Mouse (Mus musculus) spleen, adult 10 weeks (tissue): Measurements from ENCODE around the gene Sdhd. TPM values are rescaled to one million over a fixed set of nuclear protein-coding genes. Genes with fewer than 3 reads are reported as not detected.

Experiments
- polyA plus RNA-seq: library from polyadenylated mRNA; stranded (reverse); fragments of 350-450 nt; fragmentation: Illumina TruSeq; extraction: RNeasy Lipid Tissue Mini Kit (QIAGEN cat#74804); gene quantifications from one replicate; pipeline ENCODE4 v1.2.3, GENCODE M21; 2015; ENCODE audit warnings: low replicate concordance; ENCODE audit not compliant: insufficient read depth

The Sdhd gene
- polyA plus RNA-seq = 117 TPM

DNA sequence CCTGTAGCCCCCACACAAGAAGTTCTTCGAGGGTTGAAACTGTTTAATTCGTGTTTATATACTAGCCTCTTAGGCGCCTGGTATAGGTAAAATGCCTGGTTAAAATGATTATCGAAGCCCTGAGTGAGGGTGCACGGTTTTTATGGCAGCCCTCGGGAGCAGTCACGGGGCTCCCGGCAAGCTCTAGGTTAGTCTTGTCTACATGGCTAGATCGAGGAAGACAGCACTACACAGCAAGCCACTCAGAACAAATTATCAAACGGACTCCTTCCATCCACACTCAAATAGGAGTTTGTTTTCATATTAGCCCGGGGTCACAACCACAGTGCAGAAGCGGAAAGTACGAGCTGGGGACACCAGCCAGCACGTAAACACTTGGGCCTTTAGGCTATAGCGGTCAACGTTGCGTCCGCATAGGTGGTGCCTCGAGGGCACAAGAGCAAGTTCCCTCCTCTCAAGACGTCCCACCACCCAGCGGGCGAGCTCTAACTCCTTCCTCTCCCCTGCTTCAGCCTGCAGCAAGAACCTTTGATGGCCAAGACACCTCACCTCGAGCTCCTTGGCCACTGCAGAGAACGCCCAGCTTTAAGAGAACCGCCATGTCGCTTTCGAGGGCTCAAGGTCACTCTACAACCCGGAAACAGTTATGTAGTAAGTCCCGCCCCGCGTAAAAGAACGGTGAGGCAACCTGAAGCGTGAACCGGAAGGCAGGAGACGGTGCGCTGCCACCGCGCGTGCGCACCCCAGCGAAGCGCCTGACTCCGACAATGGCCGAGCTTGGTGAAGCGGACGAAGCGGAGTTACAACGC lies at the start of gene Sdhd, which contains the start of gene Timm8b:
Gene Sdhd, minus strand, starts transcription at position 624 of the 809 bp plus-strand sequence.
Gene Timm8b, plus strand, starts transcription at position 722 of the 809 bp plus-strand sequence.

DNA sequence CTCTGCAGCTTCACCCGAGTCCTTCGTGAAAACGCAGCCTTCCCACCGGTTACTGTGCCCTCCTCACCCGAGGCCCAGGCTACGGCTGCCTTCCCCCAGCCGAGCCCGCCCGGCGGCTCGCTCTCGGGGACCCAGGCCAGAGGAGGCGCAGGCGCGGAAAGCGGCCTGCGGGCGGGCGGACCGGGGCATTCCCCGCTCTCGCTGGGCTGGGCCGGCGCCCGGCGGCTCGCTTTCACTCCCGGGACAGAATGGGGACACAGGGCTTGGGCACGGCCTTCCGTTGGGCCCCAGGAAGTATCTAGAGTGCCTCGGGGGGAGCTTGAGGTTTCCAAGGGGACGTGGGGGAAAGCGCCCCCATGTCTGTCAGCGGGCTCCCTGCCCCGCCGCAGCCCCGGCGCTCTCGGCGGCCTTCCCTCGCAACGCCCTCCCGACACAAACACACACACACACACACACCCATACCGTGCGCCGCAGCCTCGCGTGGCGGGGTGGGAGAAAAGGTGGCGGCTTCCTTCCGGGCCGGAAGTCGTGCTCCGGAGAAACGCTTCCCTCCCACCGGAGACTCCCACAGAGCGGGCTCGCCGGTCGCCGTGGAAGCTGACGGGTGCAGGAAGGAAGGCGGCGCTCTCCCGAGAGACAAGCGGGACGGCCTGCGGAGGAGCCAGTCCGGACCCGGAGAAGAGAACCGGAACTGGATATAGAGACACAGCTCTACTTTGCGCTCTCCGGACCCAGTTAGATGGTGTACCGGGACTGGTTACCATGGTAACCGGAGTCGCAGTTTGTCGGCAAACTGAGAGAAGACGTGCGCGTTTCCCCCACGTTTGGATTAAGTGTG lies 13.4 kb upstream of the Sdhd start, which contains the start of the genes Pih1d2 and Nkapd1:
Gene Pih1d2, plus strand, starts transcription at position 556 of the 838 bp plus-strand sequence.
Gene Nkapd1, minus strand, starts transcription at position 699 of the 838 bp plus-strand sequence.

DNA sequence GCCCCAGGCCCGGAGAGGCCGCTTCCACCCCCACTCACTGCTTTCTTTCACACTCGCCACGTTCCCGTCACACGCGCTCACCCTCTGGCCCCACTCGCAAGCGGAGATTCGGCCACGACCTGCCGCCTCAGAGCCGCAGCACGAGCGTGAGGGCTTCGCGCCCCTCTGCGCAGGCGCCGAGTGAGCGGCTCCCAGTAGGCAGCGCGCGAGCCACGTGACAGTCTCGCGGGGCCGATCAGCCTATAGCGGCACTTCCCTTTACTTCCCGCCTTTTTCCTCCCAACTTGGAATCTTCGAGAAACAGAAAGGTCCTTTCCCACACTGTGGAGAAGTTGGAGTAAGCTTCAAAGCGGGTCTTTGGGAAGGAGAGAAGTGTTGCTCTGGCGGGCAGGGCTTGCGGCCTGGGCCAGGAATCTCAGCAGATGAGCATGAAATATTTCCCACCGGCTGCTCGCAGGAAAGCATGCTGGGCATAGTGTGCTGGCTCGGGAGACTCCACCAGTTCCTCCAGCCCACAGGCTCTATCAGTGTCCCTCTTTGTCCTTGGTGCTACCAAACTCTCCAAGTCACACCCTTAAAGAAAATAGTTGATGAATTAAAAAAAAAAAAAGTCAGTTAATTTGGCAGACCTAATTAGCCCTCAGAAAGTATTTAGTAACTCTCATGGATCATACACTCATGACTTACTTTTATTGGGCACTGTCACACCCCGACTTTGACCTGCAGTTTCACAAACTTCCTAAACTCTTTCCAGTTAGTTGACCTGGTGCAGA lies 42.3 kb downstream of the Sdhd start, which contains the start of gene Tex12:
Gene Tex12, minus strand, starts transcription at position 181 of the 773 bp plus-strand sequence.

DNA sequence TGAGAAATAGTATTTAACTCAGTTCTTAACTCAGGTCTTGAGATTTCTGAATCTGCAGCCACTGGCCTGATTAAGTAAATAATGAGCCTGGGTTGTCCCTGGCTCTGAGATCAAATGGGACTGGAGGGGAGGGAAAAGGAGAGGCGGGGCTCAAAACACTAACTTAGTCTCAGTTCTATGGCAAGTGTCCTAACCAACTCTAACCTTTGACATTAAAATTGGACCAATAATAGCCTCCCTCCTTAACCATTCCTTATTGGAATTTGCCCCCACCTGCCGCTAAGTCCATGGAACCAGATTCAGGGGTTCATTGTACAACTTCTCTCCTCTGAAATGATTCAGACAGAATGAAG lies 48.5 kb downstream of the Sdhd start, which contains the start of gene Bco2:
Gene Bco2, minus strand, starts transcription at position 88 of the 353 bp plus-strand sequence.

DNA sequence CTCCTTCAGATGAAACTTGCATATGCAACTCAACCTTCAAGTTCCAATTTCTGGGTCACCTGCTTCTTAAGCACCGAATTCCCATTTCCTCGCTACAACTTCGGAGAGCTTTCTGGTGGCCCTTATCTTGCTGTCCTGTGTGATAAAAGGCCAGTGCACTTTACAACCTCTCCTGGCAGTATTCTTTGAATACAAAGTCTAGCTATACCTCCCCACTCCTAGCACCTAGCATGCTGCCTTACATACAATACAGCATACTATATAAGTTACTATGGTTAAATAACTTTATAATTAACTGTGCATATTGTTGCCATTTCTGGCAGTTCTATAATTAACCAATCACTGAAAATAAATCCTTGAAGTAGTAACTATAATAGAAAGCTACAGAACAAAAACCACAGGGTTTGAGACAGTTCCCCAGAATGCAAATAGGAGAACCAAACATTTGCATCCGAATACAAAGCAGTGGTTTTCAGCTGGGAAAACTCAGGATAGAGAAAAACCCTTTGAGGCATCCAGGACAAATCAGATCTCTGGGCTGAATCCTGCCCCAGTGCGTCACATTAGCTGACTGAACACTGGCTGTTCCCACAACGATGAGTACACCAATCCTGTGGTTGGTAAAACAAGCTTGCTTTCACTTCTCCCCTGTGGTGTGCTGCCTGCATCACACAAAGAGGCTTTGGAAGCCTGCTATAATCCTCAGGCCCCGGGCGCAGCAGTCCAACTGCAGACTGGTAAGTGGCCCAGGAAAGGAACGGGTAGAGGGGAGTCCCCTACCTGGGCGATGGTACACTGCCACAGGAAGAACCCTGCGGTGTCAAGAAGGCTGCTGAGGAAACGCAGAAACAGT lies 49.1 kb downstream of the Sdhd start, which contains the start of gene Il18:
Gene Il18, plus strand, starts transcription at position 587 of the 853 bp plus-strand sequence.

Other genes starting within 250 kb of the Sdhd start
- gene Plet1, start 109.3 kb downstream of the Sdhd start, polyA plus RNA-seq = not detected
- 162 TPM for gene Pts, start 75.1 kb downstream of the Sdhd start, polyA plus RNA-seq
- gene Il18, start 49.0 kb downstream of the Sdhd start, polyA plus RNA-seq = 108 TPM
- 6.1 TPM for gene Bco2, start 48.6 kb downstream of the Sdhd start, polyA plus RNA-seq
- gene Tex12, start 42.5 kb downstream of the Sdhd start, polyA plus RNA-seq = not detected
- gene Timm8b, start 98 bp upstream of the Sdhd start, polyA plus RNA-seq = 80.7 TPM
- gene Pih1d2, start 13.5 kb upstream of the Sdhd start, polyA plus RNA-seq = 2.5 TPM
- 49.6 TPM for gene Nkapd1, start 13.7 kb upstream of the Sdhd start, polyA plus RNA-seq
- 47.7 TPM for gene Dlat, start 56.0 kb upstream of the Sdhd start, polyA plus RNA-seq
- 0.40 TPM for gene Dixdc1, start 135.7 kb upstream of the Sdhd start, polyA plus RNA-seq
- gene 2310030G06Rik, start 142.7 kb upstream of the Sdhd start, polyA plus RNA-seq = 1.6 TPM
- gene Cryab, start 147.5 kb upstream of the Sdhd start, polyA plus RNA-seq = 14.9 TPM
- 2.4 TPM for gene Hspb2, start 148.5 kb upstream of the Sdhd start, polyA plus RNA-seq
- gene Fdxacb1, start 164.4 kb upstream of the Sdhd start, polyA plus RNA-seq = 10.9 TPM
- gene Alg9, start 171.2 kb upstream of the Sdhd start, polyA plus RNA-seq = 12.7 TPM
- 30.0 TPM for gene 1110032A03Rik, start 171.7 kb upstream of the Sdhd start, polyA plus RNA-seq
- 36.2 TPM for gene Ppp2r1b, start 241.5 kb upstream of the Sdhd start, polyA plus RNA-seq